Mouse (Mus musculus) small intestine, adult 10 weeks (tissue): ENCODE measurements around the gene Olfr888. TPM values are rescaled to one million over a fixed set of nuclear protein-coding genes. Genes with fewer than 3 reads are reported as not detected.

ENCODE experiments used
- polyA plus RNA-seq: library from polyadenylated mRNA; stranded (reverse); fragments of 350-450 nt; fragmentation: Illumina TruSeq; extraction: RNeasy Lipid Tissue Mini Kit (QIAGEN cat#74804); gene quantifications from one replicate; pipeline ENCODE4 v1.2.3, GENCODE M21; 2014; ENCODE audit warnings: low replicate concordance

Gene Olfr888
- not detected for polyA plus RNA-seq

GRCm38 (mm10) chr9:38107828-38108227 lies at the start of gene Olfr888:
TSS of gene Olfr888 (plus strand) at chr9:38108128.

GRCm38 (mm10) chr9:38061022-38061421 lies 46.9 kb upstream of the Olfr888 start, which contains the start of gene Olfr885:
TSS of gene Olfr885 (plus strand) at chr9:38061322.

GRCm38 (mm10) chr9:38083772-38084171 lies 24.2 kb upstream of the Olfr888 start, which contains the start of gene Olfr887:
TSS of gene Olfr887 (plus strand) at chr9:38084072.

GRCm38 (mm10) chr9:38114898-38115297 lies 7.0 kb downstream of the Olfr888 start, which contains the start of gene Olfr889:
TSS of gene Olfr889 (plus strand) at chr9:38115198.

GRCm38 (mm10) chr9:38142217-38142616 lies 34.3 kb downstream of the Olfr888 start, which contains the start of gene Olfr890:
TSS of gene Olfr890 (plus strand) at chr9:38142517.

Other genes starting within 250 kb of the Olfr888 start
- gene Olfr145, start 211.4 kb upstream of the Olfr888 start, polyA plus RNA-seq, result not detected
- not detected for gene Olfr878, start 190.3 kb upstream of the Olfr888 start, polyA plus RNA-seq
- gene Olfr881, start 116.3 kb upstream of the Olfr888 start, polyA plus RNA-seq, result not detected
- gene Olfr883, start 82.3 kb upstream of the Olfr888 start, polyA plus RNA-seq, result not detected
- not detected for gene Olfr884, start 61.6 kb upstream of the Olfr888 start, polyA plus RNA-seq
- gene Olfr885, start 46.8 kb upstream of the Olfr888 start, polyA plus RNA-seq, result not detected
- gene Olfr887, start 24.1 kb upstream of the Olfr888 start, polyA plus RNA-seq, result not detected
- not detected for gene Olfr889, start 7.1 kb downstream of the Olfr888 start, polyA plus RNA-seq
- gene Olfr890, start 34.4 kb downstream of the Olfr888 start, polyA plus RNA-seq, result not detected
- gene Olfr891, start 72.7 kb downstream of the Olfr888 start, polyA plus RNA-seq, result not detected
- not detected for gene Olfr893, start 100.2 kb downstream of the Olfr888 start, polyA plus RNA-seq
- gene Olfr894, start 109.9 kb downstream of the Olfr888 start, polyA plus RNA-seq, result not detected
- not detected for gene Olfr143, start 144.6 kb downstream of the Olfr888 start, polyA plus RNA-seq
- not detected for gene Olfr895, start 159.7 kb downstream of the Olfr888 start, polyA plus RNA-seq
- gene Olfr896-ps1, start 183.0 kb downstream of the Olfr888 start, polyA plus RNA-seq, result not detected
- not detected for gene Olfr25, start 220.9 kb downstream of the Olfr888 start, polyA plus RNA-seq
- gene Olfr898, start 240.3 kb downstream of the Olfr888 start, polyA plus RNA-seq, result not detected